Mouse (Mus musculus): ENCODE measurements around the gene AC131692.1. TPM values are rescaled to one million over a fixed set of nuclear protein-coding genes. Genes with fewer than 3 reads are reported as not detected.

AC131692.1 gene
- polyA plus RNA-seq, 1 experiment from 2014 or later: 0.32 TPM

GRCm38 (mm10) chr19:6068951-6069350 is 25.3 kb upstream of the AC131692.1 start:
- H3K9ac ChIP-seq: no peak overlapping the region
- peaks cover 36% of the 10 kb centered on the region for H3K4me1 ChIP-seq (replicated peaks)
- H3K27ac ChIP-seq: peak overlapping the region; percentile 40; the same call in 1 of the 2 replicates
- 72% methylated on average over 4 of the region's 4 CpGs for WGBS (ENCODE audit: insufficient replicate concordance)
- no peak for DNase-seq
- H3K4me2 ChIP-seq: no peak overlapping the region
- H3K36me3 ChIP-seq: peaks cover 35% of the 10 kb centered on the region
- no peaks in the 10 kb centered on the region for H3K9me3 ChIP-seq (replicated peaks)
- no peak overlapping the region for H3K4me3 ChIP-seq (replicated peaks)
- ATAC-seq (ENCODE audit: low read depth): no peak
- H3K27me3 ChIP-seq: no peaks in the 10 kb centered on the region

DNA sequence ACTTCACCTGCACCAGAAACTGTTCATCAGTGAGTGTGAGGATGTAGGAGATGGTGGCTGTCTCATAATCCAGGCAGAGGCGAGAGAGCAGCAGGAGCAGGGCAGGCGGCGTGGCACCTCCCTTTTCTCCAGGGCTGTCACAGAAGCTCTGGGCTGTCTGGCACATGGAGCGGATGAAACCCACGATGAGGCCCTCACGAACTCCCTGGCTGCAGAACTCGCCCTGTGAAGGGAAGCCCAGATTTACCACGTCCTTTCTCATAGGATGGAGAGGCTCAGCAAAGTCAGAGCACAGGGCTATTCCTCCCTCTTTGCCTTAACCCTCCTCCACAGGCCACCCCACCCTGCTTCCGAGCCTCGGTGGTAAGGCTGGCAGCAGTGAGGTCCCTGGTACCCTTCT is 24.4 kb upstream of the AC131692.1 start:
- Histone ChIP-seq H3K36me3 (peaks cover 42% of the 10 kb centered on the region), H3K9me3 (replicated peaks) (no peaks in the 10 kb centered on the region), H3K4me3 (replicated peaks) (no peak overlapping the region), H3K27ac (no peak overlapping the region), H3K4me1 (replicated peaks) (peaks cover 39% of the 10 kb centered on the region), H3K9ac (no peak overlapping the region), H3K27me3 (no peaks in the 10 kb centered on the region), H3K4me2 (no peak overlapping the region)
- WGBS (ENCODE audit: insufficient replicate concordance): 83% methylated on average over 10 of the region's 10 CpGs
- ATAC-seq (ENCODE audit: low read depth) (no peak), DNase-seq (no peak)

- Histone ChIP-seq H3K9me3 (replicated peaks) (no peaks in the 10 kb centered on the region), H3K9ac (no peak overlapping the region), H3K36me3 (peaks cover 44% of the 10 kb centered on the region), H3K4me3 (replicated peaks) (no peak overlapping the region), H3K27me3 (no peaks in the 10 kb centered on the region), H3K4me1 (replicated peaks) (peaks cover 42% of the 10 kb centered on the region), H3K4me2 (no peak overlapping the region), H3K27ac (no peak overlapping the region)
- 88% methylated on average over 31 of the region's 31 CpGs for WGBS (ENCODE audit: insufficient replicate concordance)
- DNase-seq (no peak), ATAC-seq (ENCODE audit: low read depth) (no peak)
Measured at GRCm38 (mm10) chr19:6070571-6071250, 23.5 kb upstream of the AC131692.1 start.

DNA sequence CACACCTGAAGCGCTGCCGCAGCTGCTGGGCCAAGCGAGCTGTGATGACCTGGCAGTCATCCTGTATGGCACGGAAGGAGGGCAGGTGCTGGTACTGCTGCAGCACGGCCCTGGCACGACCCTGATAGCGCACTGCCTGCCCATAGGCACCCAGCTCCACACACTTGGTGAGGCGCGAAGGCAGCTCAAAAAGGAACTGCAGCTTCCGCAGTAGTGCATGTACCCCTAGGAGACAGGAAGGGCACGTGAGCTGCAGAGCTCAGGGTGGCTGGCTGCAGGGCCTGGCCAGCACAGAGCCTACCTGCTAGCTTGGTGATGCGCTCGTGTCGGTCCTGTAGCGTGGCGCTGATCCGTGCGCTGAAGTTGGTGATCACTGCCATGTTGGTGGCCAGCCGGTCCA is 23.0 kb upstream of the AC131692.1 start:
- Histone ChIP-seq H3K4me1 (replicated peaks) (peaks cover 44% of the 10 kb centered on the region), H3K27ac (no peak overlapping the region), H3K36me3 (peaks cover 44% of the 10 kb centered on the region), H3K27me3 (no peaks in the 10 kb centered on the region), H3K9ac (no peak overlapping the region), H3K9me3 (replicated peaks) (no peaks in the 10 kb centered on the region), H3K4me3 (replicated peaks) (no peak overlapping the region), H3K4me2 (no peak overlapping the region)
- WGBS (ENCODE audit: insufficient replicate concordance): 87% methylated on average over 19 of the region's 19 CpGs
- ATAC-seq (ENCODE audit: low read depth): no peak
- DNase-seq: no peak

- no peak for DNase-seq
Measured at GRCm38 (mm10) chr19:6073889-6074288, 20.3 kb upstream of the AC131692.1 start.

GRCm38 (mm10) chr19:6076564-6077393 is 17.4 kb upstream of the AC131692.1 start, which contains the start of gene Vps51:
Gene Vps51, minus strand, starts transcription at chr19:6077231.
- H3K4me2 ChIP-seq: peak within 1 kb of the TSS; percentile 92
- peaks cover 35% of the 10 kb centered on the region for H3K36me3 ChIP-seq
- no peaks in the 10 kb centered on the region for H3K9me3 ChIP-seq (replicated peaks)
- H3K27me3 ChIP-seq: no peaks in the 10 kb centered on the region
- H3K27ac ChIP-seq: peak within 1 kb of the TSS; percentile 78
- H3K9ac ChIP-seq: peak within 1 kb of the TSS; percentile 84
- H3K4me3 ChIP-seq (replicated peaks): peak within 1 kb of the TSS; percentile 87
- ATAC-seq (ENCODE audit: low read depth): peak; percentile 86
- peaks cover 32% of the 10 kb centered on the region for H3K4me1 ChIP-seq (replicated peaks)
- DNase-seq: peak; percentile 77
- WGBS (ENCODE audit: insufficient replicate concordance): under 1% methylated on average over 33 of the region's 33 CpGs

More at GRCm38 (mm10) chr19:6073889-6074288, 20.3 kb upstream of the AC131692.1 start:
- Histone ChIP-seq H3K4me2 (no peak overlapping the region), H3K9me3 (replicated peaks) (no peaks in the 10 kb centered on the region), H3K4me3 (replicated peaks) (no peak overlapping the region), H3K4me1 (replicated peaks) (peaks cover 34% of the 10 kb centered on the region), H3K27me3 (no peaks in the 10 kb centered on the region), H3K9ac (no peak overlapping the region), H3K27ac (no peak overlapping the region), H3K36me3 (peaks cover 40% of the 10 kb centered on the region)
- WGBS (ENCODE audit: insufficient replicate concordance): 74% methylated on average over 5 of the region's 5 CpGs
- ATAC-seq (ENCODE audit: low read depth): no peak

DNA sequence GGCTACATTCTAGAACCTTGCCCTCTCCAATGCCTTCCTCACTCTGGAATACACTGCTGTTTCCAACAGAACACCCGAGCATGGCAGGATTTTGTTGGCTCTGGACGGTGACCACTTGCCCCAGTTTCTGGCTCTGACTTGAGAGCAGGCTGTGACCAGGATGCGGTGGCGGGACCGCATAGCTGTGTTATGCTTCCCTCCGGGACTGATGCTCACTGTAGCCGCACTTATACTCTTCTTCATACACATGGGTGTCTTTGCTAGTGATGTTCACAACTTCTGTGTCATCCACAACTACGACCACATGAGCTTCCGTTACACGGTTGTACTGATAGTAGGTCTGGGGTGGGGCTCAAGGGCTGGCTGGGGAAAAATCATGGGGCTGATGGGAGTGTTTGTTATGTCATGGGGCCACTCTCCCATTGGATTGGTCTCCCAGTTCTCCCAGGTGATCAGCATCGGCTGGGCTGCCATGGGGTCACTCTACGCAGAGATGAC is 14.2 kb upstream of the AC131692.1 start, which contains the start of gene Tmem262:
Gene Tmem262, plus strand, starts transcription at position 51 of the 498 bp plus-strand sequence.
- Histone ChIP-seq H3K9me3 (replicated peaks) (no peaks in the 10 kb centered on the region), H3K36me3 (peaks cover 30% of the 10 kb centered on the region), H3K4me3 (replicated peaks) (no peak within 1 kb of the TSS), H3K27ac (no peak within 1 kb of the TSS), H3K9ac (no peak within 1 kb of the TSS), H3K4me1 (replicated peaks) (peaks cover 39% of the 10 kb centered on the region), H3K4me2 (no peak within 1 kb of the TSS), H3K27me3 (no peaks in the 10 kb centered on the region)
- DNase-seq: no peak
- ATAC-seq (ENCODE audit: low read depth): no peak
- 78% methylated on average over 12 of the region's 12 CpGs for WGBS (ENCODE audit: insufficient replicate concordance)

DNA sequence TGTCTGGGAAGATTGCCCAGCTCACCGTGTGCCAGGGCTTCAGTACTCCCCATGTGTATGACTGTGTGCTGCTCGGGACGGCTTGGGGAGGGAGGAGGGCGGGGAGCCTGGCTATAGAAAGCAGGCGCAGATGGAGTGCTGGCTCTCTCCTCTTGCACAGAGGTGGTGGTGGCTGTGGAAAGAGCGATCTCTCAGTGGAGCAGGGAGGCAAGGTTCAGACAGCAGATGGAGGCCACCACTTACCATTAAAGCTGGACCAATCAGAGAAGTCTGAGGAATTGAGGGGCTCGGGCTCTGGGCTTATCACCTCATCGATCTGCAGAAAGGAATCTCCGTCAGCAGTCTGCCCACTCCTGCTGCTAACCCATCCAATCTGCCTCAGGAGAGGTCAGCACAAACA is 12.1 kb upstream of the AC131692.1 start, which contains the start of gene Gm28374:
Gene Gm28374, minus strand, starts transcription at position 101 of the 400 bp plus-strand sequence.
- peaks cover 43% of the 10 kb centered on the region for H3K36me3 ChIP-seq
- H3K27ac ChIP-seq: no peak within 1 kb of the TSS
- H3K4me3 ChIP-seq (replicated peaks): no peak within 1 kb of the TSS; the same call in 1 of the 2 replicates
- no peaks in the 10 kb centered on the region for H3K9me3 ChIP-seq (replicated peaks)
- no peak within 1 kb of the TSS for H3K9ac ChIP-seq
- DNase-seq (no peak), ATAC-seq (ENCODE audit: low read depth) (no peak)
- peaks cover 42% of the 10 kb centered on the region for H3K4me1 ChIP-seq (replicated peaks)
- H3K4me2 ChIP-seq: 0 out of 2 replicates have a peak within 1 kb of the TSS, but pooled peaks have one; percentile 80
- H3K27me3 ChIP-seq: no peaks in the 10 kb centered on the region
- 78% methylated on average over 9 of the region's 9 CpGs for WGBS (ENCODE audit: insufficient replicate concordance)

DNA sequence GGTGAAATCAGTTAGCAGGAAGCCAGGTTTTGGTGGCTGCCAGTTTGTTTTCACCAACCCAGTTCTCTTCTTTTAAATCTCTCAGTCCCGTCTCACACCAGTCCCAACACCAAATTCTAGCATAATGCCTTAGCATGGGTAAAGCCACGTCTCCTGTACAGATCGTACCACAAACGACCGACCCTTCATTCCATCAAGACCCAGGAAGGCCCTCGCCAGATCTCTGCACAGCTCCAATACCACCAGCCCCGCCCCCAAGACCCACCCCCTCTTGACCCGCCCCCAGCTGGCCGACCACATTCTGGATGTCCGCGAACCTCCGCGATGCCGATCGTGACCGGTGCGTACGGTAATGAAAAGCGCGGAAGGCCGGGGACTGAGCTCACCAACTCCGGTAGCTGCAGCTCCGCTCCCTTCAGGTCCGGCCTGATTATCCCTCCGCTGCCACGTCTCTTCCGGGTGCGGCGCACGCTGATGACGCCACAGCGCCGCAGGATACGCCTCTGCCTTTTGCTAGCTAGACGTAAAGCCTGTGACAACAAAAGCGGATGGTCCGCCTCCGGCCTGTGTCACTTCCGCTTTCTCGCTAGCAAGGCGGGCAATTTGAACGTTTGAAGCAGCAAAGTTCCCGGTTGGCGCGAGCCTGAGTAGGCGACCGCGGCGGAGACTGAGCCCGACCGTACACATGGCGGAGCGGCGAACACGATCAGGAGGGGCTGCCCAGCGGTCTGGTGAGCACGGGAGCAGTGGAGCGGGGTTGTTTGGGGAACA is 9.6 kb upstream of the AC131692.1 start, which contains the start of the genes Zfpl1 and Cdca5:
Gene Zfpl1, minus strand, starts transcription at position 479 of the 771 bp plus-strand sequence.
Gene Cdca5, plus strand, starts transcription at position 506 of the 771 bp plus-strand sequence.
- H3K4me1 ChIP-seq (replicated peaks): peaks cover 45% of the 10 kb centered on the region
- ATAC-seq (ENCODE audit: low read depth) (peak; percentile 88), DNase-seq (peak; percentile 94)
- H3K4me2 ChIP-seq: peak within 1 kb of the TSS; percentile 92
- WGBS (ENCODE audit: insufficient replicate concordance): under 1% methylated on average over 58 of the region's 58 CpGs
- no peaks in the 10 kb centered on the region for H3K9me3 ChIP-seq (replicated peaks)
- H3K36me3 ChIP-seq: peaks cover 67% of the 10 kb centered on the region
- H3K9ac ChIP-seq: peak within 1 kb of the TSS; percentile 91
- peak within 1 kb of the TSS; percentile 82 for H3K4me3 ChIP-seq (replicated peaks)
- H3K27ac ChIP-seq: peak within 1 kb of the TSS; percentile 94
- no peaks in the 10 kb centered on the region for H3K27me3 ChIP-seq

DNA sequence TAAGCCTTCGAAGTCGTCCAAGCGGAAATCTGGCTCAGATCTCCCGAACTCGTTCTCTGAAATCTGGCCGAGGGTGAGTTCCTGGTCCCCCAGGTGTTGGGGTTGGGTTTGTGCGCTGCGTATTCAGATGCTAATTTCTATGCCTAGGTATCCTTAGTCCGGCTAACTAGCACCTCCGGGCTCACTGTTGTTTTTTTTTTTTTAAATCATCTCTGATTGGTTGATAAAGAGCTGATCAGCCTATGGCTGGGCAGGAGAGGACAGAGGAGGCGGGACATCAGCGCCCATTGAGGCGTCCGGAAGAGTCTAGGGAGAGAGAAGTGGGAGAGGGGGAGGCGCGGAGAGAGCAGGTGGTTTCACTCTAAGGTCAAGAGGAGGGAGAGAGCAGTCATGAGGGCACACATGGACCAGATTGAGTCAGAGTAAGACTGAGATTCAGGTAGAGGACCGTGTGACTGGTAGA is 8.8 kb upstream of the AC131692.1 start:
- H3K4me3 ChIP-seq (replicated peaks): peak overlapping the region; percentile 82
- H3K4me1 ChIP-seq (replicated peaks): peaks cover 45% of the 10 kb centered on the region
- H3K36me3 ChIP-seq: peaks cover 67% of the 10 kb centered on the region
- no peaks in the 10 kb centered on the region for H3K9me3 ChIP-seq (replicated peaks)
- H3K4me2 ChIP-seq: peak overlapping the region; percentile 92
- DNase-seq: peak; percentile 74
- no peaks in the 10 kb centered on the region for H3K27me3 ChIP-seq
- peak; percentile 78 for ATAC-seq (ENCODE audit: low read depth)
- peak overlapping the region; percentile 94 for H3K27ac ChIP-seq
- H3K9ac ChIP-seq: peak overlapping the region; percentile 91
- WGBS (ENCODE audit: insufficient replicate concordance): under 1% methylated on average over 17 of the region's 17 CpGs
